Mouse (Mus musculus) megakaryocyte, embryonic 14.5 days (primary cell): ENCODE measurements around the gene Cox5a.

ENCODE experiments used
- FLI1 ChIP-seq: IDR thresholded peaks from 2 replicates; pipeline ENCODE4 v1.6.1; 2012; ENCODE audit warnings: low read length, inconsistent platforms, mixed read lengths
- GATA1 ChIP-seq: IDR thresholded peaks from 3 replicates; pipeline ENCODE4 v1.6.1; 2012; ENCODE audit warnings: mixed read lengths, low read length, inconsistent platforms, borderline replicate concordance

- TF ChIP-seq GATA1 (no peak), FLI1 (no peak)
Measured at GRCm38 (mm10) chr9:57550126-57550862, 29.2 kb downstream of the Cox5a start.
